Mouse (Mus musculus) intestine, embryonic 14.5 days (tissue): ENCODE measurements around the gene Osbpl7. TPM values are rescaled to one million over a fixed set of nuclear protein-coding genes. Genes with fewer than 3 reads are reported as not detected.

ENCODE experiments used
- ATAC-seq: fragments of 200-750 bp; cut with Nextera tagmentation; replicated peaks from 2 replicates; pipeline ENCODE4 v1.8.0; 2017; ENCODE audit warnings: low read depth, moderate number of reproducible peaks, moderate TSS enrichment, moderate library complexity; ENCODE audit not compliant: low FRiP score, low TSS enrichment
- DNase-seq: peaks from one replicate; pipeline ENCODE4 v3.0.0-alpha.2; 2018; ENCODE audit warnings: low spot score
- H3K27ac ChIP-seq: fragments of 300-500 bp; sonication (generic); 2 replicates; pipeline ENCODE4 v1.5.1; 2014; ENCODE audit warnings: low read depth, mild to moderate bottlenecking, control low read depth
- H3K27me3 ChIP-seq: fragments of 300-500 bp; sonication (generic); replicated peaks from 2 replicates; pipeline ENCODE4 v1.6.1; 2014; ENCODE audit warnings: low read length, control low read depth; ENCODE audit not compliant: control insufficient read depth, insufficient read depth
- H3K36me3 ChIP-seq: fragments of 300-500 bp; sonication (generic); 2 replicates; pipeline ENCODE4 v1.6.1; 2014; ENCODE audit warnings: low read length, control low read depth; ENCODE audit not compliant: control insufficient read depth, insufficient read depth
- H3K4me1 ChIP-seq: fragments of 300-500 bp; sonication (generic); replicated peaks from 2 replicates; pipeline ENCODE4 v1.6.1; 2014; ENCODE audit warnings: low read length, control low read depth, mixed read lengths; ENCODE audit not compliant: control insufficient read depth, insufficient read depth
- H3K4me2 ChIP-seq: fragments of 300-500 bp; sonication (generic); 2 replicates; pipeline ENCODE4 v1.6.1; 2014; ENCODE audit warnings: low read length
- H3K4me3 ChIP-seq: fragments of 300-500 bp; sonication (generic); 2 replicates; pipeline ENCODE4 v1.5.1; 2014; ENCODE audit warnings: low read depth, low read length, control low read depth, mixed read lengths
- H3K9ac ChIP-seq: fragments of 300-500 bp; sonication (generic); 2 replicates; pipeline ENCODE4 v1.6.1; 2014; ENCODE audit warnings: mild to moderate bottlenecking, low read length
- H3K9me3 ChIP-seq: fragments of 300-500 bp; sonication (generic); 2 replicates; pipeline ENCODE4 v1.6.1; 2016; ENCODE audit warnings: low read length, control low read depth; ENCODE audit not compliant: control insufficient read depth
- WGBS: fragments of 180-500 bp; shearing (Covaris S2); extraction: QIAGEN DNeasy Blood & Tissue Kit; methylation state at CpG from one replicate; pipeline ENCODE4 v1.1.7; 2014; 5-methylcytosine and 5-hydroxymethylcytosine counted together
- polyA plus RNA-seq: library from polyadenylated mRNA; unstranded; fragments of >200 nt; fragmentation: Nextera tagmentation; extraction: Ambion mirVana; gene quantifications from 2 replicates; pipeline ENCODE4 v1.2.1, GENCODE M21; 2014

The Osbpl7 gene
- polyA plus RNA-seq, 1 experiment from 2014 or later, result 7.3 TPM

GRCm38 (mm10) chr11:97019345-97019708, 31.1 kb upstream of the Osbpl7 start:
- ATAC-seq, result no peak
- DNase-seq, result no peak
- Histone ChIP-seq H3K27me3 (peaks cover 89% of the 10 kb centered on the region), H3K36me3 (no peaks in the 10 kb centered on the region), H3K9ac (no peak overlapping the region), H3K4me1 (peaks cover 14% of the 10 kb centered on the region), H3K27ac (no peak overlapping the region), H3K4me3 (peak overlapping the region; percentile 37), H3K4me2 (peak overlapping the region; percentile 58), H3K9me3 (no peaks in the 10 kb centered on the region)
- WGBS, result 14% methylated on average over 13 of the region's 13 CpGs

GRCm38 (mm10) chr11:97021121-97021765, 29.2 kb upstream of the Osbpl7 start:
- no peaks in the 10 kb centered on the region for H3K9me3 ChIP-seq
- peak; percentile 76 for DNase-seq

GRCm38 (mm10) chr11:97021873-97022484, 28.4 kb upstream of the Osbpl7 start:
- DNase-seq, result peak; percentile 87
- peak; percentile 25; the same call in 1 of the 2 replicates for ATAC-seq
- Histone ChIP-seq H3K36me3 (no peaks in the 10 kb centered on the region), H3K9ac (peak overlapping the region; percentile 53), H3K27ac (no peak overlapping the region), H3K4me2 (peak overlapping the region; percentile 83), H3K9me3 (no peaks in the 10 kb centered on the region), H3K27me3 (peaks cover 70% of the 10 kb centered on the region), H3K4me3 (peak overlapping the region; percentile 48), H3K4me1 (peaks cover 22% of the 10 kb centered on the region)
- 2% methylated on average over 50 of the region's 50 CpGs for WGBS

More at GRCm38 (mm10) chr11:97021121-97021765, 29.2 kb upstream of the Osbpl7 start:
- no peak overlapping the region for H3K27ac ChIP-seq
- ATAC-seq, result no peak
- peak overlapping the region; percentile 48 for H3K4me3 ChIP-seq
- H3K9ac ChIP-seq, result no peak overlapping the region; the same call in 1 of the 2 replicates
- H3K27me3 ChIP-seq, result peaks cover 77% of the 10 kb centered on the region
- H3K36me3 ChIP-seq, result no peaks in the 10 kb centered on the region
- WGBS, result 3% methylated on average over 27 of the region's 27 CpGs
- H3K4me2 ChIP-seq, result peak overlapping the region; percentile 83
- H3K4me1 ChIP-seq, result peaks cover 22% of the 10 kb centered on the region

- Histone ChIP-seq H3K4me1 (peaks cover 16% of the 10 kb centered on the region), H3K4me2 (no peak overlapping the region), H3K27ac (no peak overlapping the region), H3K9me3 (no peaks in the 10 kb centered on the region), H3K27me3 (peaks cover 44% of the 10 kb centered on the region), H3K36me3 (no peaks in the 10 kb centered on the region), H3K4me3 (no peak overlapping the region), H3K9ac (no peak overlapping the region)
- 51% methylated on average over 10 of the region's 10 CpGs for WGBS
- no peak for ATAC-seq
- no peak for DNase-seq
Measured at GRCm38 (mm10) chr11:97024977-97025376, 25.5 kb upstream of the Osbpl7 start.

GRCm38 (mm10) chr11:97025721-97026344, 24.6 kb upstream of the Osbpl7 start:
- Histone ChIP-seq H3K27me3 (peaks cover 36% of the 10 kb centered on the region), H3K4me1 (peaks cover 24% of the 10 kb centered on the region), H3K4me3 (peak overlapping the region; percentile 21), H3K36me3 (no peaks in the 10 kb centered on the region), H3K4me2 (peak overlapping the region; percentile 56), H3K9me3 (no peaks in the 10 kb centered on the region), H3K27ac (peak overlapping the region; percentile 85), H3K9ac (peak overlapping the region; percentile 37)
- WGBS, result 3% methylated on average over 17 of the region's 17 CpGs
- DNase-seq, result peak; percentile 94
- peak; percentile 24 for ATAC-seq

GRCm38 (mm10) chr11:97029686-97030417, 20.6 kb upstream of the Osbpl7 start, which contains the start of gene Scrn2:
Gene Scrn2 (plus strand): TSS chr11:97029938.
- H3K27me3 ChIP-seq, result no peaks in the 10 kb centered on the region
- H3K4me1 ChIP-seq, result peaks cover 19% of the 10 kb centered on the region
- H3K4me3 ChIP-seq, result peak within 1 kb of the TSS; percentile 73
- 0 out of 2 replicates have a peak, but pooled peaks cover 4% of the 10 kb centered on the region for H3K36me3 ChIP-seq
- WGBS, result 1% methylated on average over 25 of the region's 25 CpGs
- peak; percentile 99 for DNase-seq
- ATAC-seq, result peak; percentile 64
- peak within 1 kb of the TSS; percentile 69 for H3K9ac ChIP-seq
- peak within 1 kb of the TSS; percentile 59; the same call in 1 of the 2 replicates for H3K27ac ChIP-seq
- peak within 1 kb of the TSS; percentile 96 for H3K4me2 ChIP-seq
- H3K9me3 ChIP-seq, result no peaks in the 10 kb centered on the region

- 15% methylated on average over 15 of the region's 15 CpGs for WGBS
- Histone ChIP-seq H3K27me3 (no peaks in the 10 kb centered on the region), H3K9me3 (no peaks in the 10 kb centered on the region), H3K4me1 (peaks cover 18% of the 10 kb centered on the region), H3K36me3 (0 out of 2 replicates have a peak, but pooled peaks cover 4% of the 10 kb centered on the region), H3K4me2 (peak overlapping the region; percentile 96), H3K4me3 (peak overlapping the region; percentile 73), H3K27ac (peak overlapping the region; percentile 59; the same call in 1 of the 2 replicates), H3K9ac (peak overlapping the region; percentile 69)
- no peak for DNase-seq
- ATAC-seq, result no peak
Measured at GRCm38 (mm10) chr11:97030426-97030825, 20.0 kb upstream of the Osbpl7 start.

- no peak for DNase-seq
- Histone ChIP-seq H3K9ac (no peak overlapping the region), H3K4me1 (peaks cover 12% of the 10 kb centered on the region; the same call in 1 of the 2 replicates), H3K4me3 (no peak overlapping the region), H3K27me3 (no peaks in the 10 kb centered on the region), H3K27ac (no peak overlapping the region), H3K9me3 (no peaks in the 10 kb centered on the region), H3K4me2 (no peak overlapping the region), H3K36me3 (0 out of 2 replicates have a peak, but pooled peaks cover 4% of the 10 kb centered on the region)
- no peak for ATAC-seq
- WGBS, result 84% methylated on average over 12 of the region's 12 CpGs
Measured at GRCm38 (mm10) chr11:97031977-97032376, 18.5 kb upstream of the Osbpl7 start.
